Mouse (Mus musculus) E14TG2a.4 (cell line): ENCODE data around the gene Mdh1b.

Experiments
- H3K27me3 ChIP-seq: 2 replicates; pipeline ENCODE4 v1.6.1; 2014; ENCODE audit warnings: low read length, control low read depth; ENCODE audit not compliant: insufficient read depth
- H3K36me3 ChIP-seq: 2 replicates; pipeline ENCODE4 v1.6.1; 2014; ENCODE audit warnings: low read length, control low read depth; ENCODE audit not compliant: insufficient read depth
- H3K4me1 ChIP-seq: replicated peaks from 2 replicates; pipeline ENCODE4 v1.6.1; 2014; ENCODE audit warnings: low read depth, low read length, control low read depth
- H3K4me3 ChIP-seq: replicated peaks from 2 replicates; pipeline ENCODE4 v1.5.1; 2014; ENCODE audit warnings: mild to moderate bottlenecking, low read length
- H3K9me3 ChIP-seq: 2 replicates; pipeline ENCODE4 v1.6.1; 2014; ENCODE audit warnings: low read length, control low read depth
- CTCF ChIP-seq: conservative IDR thresholded peaks from 2 replicates; pipeline ENCODE4 v1.5.1; 2014; ENCODE audit warnings: low read length
- NANOG ChIP-seq: IDR thresholded peaks from 2 replicates; pipeline ENCODE4 v1.6.1; 2014; ENCODE audit warnings: borderline replicate concordance, low read length, mixed read lengths
- POU5F1 ChIP-seq: IDR thresholded peaks from 2 replicates; pipeline ENCODE4 v1.6.1; 2014; ENCODE audit warnings: low read length, borderline replicate concordance

The Mdh1b gene

GRCm38 (mm10) chr1:63730240-63730771 lies at the start of gene Mdh1b, which contains the start of gene Fastkd2:
Gene Mdh1b, minus strand, starts transcription at chr1:63730318.
Gene Fastkd2, plus strand, starts transcription at chr1:63730614.
- Histone ChIP-seq H3K9me3 (no peaks in the 10 kb centered on the region), H3K4me3 (peak within 1 kb of the TSS; percentile 94), H3K27me3 (0 out of 2 replicates have a peak, but pooled peaks cover 2% of the 10 kb centered on the region), H3K36me3 (peaks cover 26% of the 10 kb centered on the region), H3K4me1 (peaks cover 24% of the 10 kb centered on the region)
- TF ChIP-seq POU5F1 = no peak

- no peaks in the 10 kb centered on the region for H3K27me3 ChIP-seq
- TF ChIP-seq POU5F1 (no peak), CTCF (no peak), NANOG (no peak)
- H3K4me1 ChIP-seq = no peaks in the 10 kb centered on the region
- no peaks in the 10 kb centered on the region for H3K9me3 ChIP-seq
- no peaks in the 10 kb centered on the region for H3K36me3 ChIP-seq
- no peak overlapping the region for H3K4me3 ChIP-seq
Observed at GRCm38 (mm10) chr1:63776902-63777630, 46.9 kb upstream of the Mdh1b start.

- TF ChIP-seq NANOG (no peak), POU5F1 (no peak), CTCF (no peak)
- H3K4me1 ChIP-seq = no peaks in the 10 kb centered on the region
- no peaks in the 10 kb centered on the region for H3K9me3 ChIP-seq
- no peak overlapping the region for H3K4me3 ChIP-seq
- no peaks in the 10 kb centered on the region for H3K27me3 ChIP-seq
- no peaks in the 10 kb centered on the region for H3K36me3 ChIP-seq
Observed at GRCm38 (mm10) chr1:63776396-63776795, 46.3 kb upstream of the Mdh1b start.

GRCm38 (mm10) chr1:63770309-63770708 lies 40.2 kb upstream of the Mdh1b start:
- H3K4me3 ChIP-seq = no peak overlapping the region
- no peaks in the 10 kb centered on the region for H3K4me1 ChIP-seq
- peaks cover 6% of the 10 kb centered on the region; the same call in 1 of the 2 replicates for H3K27me3 ChIP-seq
- H3K36me3 ChIP-seq = no peaks in the 10 kb centered on the region
- TF ChIP-seq NANOG = no peak
- TF ChIP-seq CTCF = no peak
- TF ChIP-seq POU5F1 = no peak
- H3K9me3 ChIP-seq = no peaks in the 10 kb centered on the region

GRCm38 (mm10) chr1:63769167-63769566 lies 39.0 kb upstream of the Mdh1b start, which contains the start of gene 4933402D24Rik:
Gene 4933402D24Rik, minus strand, starts transcription at chr1:63769267.
- Histone ChIP-seq H3K4me1 (no peaks in the 10 kb centered on the region), H3K9me3 (no peaks in the 10 kb centered on the region), H3K27me3 (peaks cover 6% of the 10 kb centered on the region; the same call in 1 of the 2 replicates), H3K4me3 (no peak within 1 kb of the TSS), H3K36me3 (no peaks in the 10 kb centered on the region)
- TF ChIP-seq CTCF = no peak
- no peak for TF ChIP-seq NANOG
- TF ChIP-seq POU5F1 = no peak

- H3K27me3 ChIP-seq = peaks cover 6% of the 10 kb centered on the region; the same call in 1 of the 2 replicates
- H3K9me3 ChIP-seq = no peaks in the 10 kb centered on the region
- H3K4me3 ChIP-seq = no peak overlapping the region
- no peaks in the 10 kb centered on the region for H3K36me3 ChIP-seq
- no peak for TF ChIP-seq POU5F1
- TF ChIP-seq CTCF = no peak
- TF ChIP-seq NANOG = no peak
- no peaks in the 10 kb centered on the region for H3K4me1 ChIP-seq
Observed at GRCm38 (mm10) chr1:63768112-63768511, 38.0 kb upstream of the Mdh1b start.

- no peak for TF ChIP-seq CTCF
- TF ChIP-seq NANOG = no peak
- TF ChIP-seq POU5F1 = no peak
- H3K4me3 ChIP-seq = no peak overlapping the region
- peaks cover 6% of the 10 kb centered on the region; the same call in 1 of the 2 replicates for H3K27me3 ChIP-seq
- H3K4me1 ChIP-seq = no peaks in the 10 kb centered on the region
- no peaks in the 10 kb centered on the region for H3K9me3 ChIP-seq
- H3K36me3 ChIP-seq = no peaks in the 10 kb centered on the region
Observed at GRCm38 (mm10) chr1:63764395-63764794, 34.3 kb upstream of the Mdh1b start.

- Histone ChIP-seq H3K4me1 (no peaks in the 10 kb centered on the region), H3K9me3 (no peaks in the 10 kb centered on the region), H3K27me3 (peaks cover 6% of the 10 kb centered on the region; the same call in 1 of the 2 replicates), H3K36me3 (no peaks in the 10 kb centered on the region), H3K4me3 (no peak overlapping the region)
- TF ChIP-seq CTCF (no peak), POU5F1 (no peak), NANOG (no peak)
Observed at GRCm38 (mm10) chr1:63763881-63764386, 33.8 kb upstream of the Mdh1b start.

- Histone ChIP-seq H3K9me3 (no peaks in the 10 kb centered on the region), H3K27me3 (peaks cover 1% of the 10 kb centered on the region; the same call in 1 of the 2 replicates), H3K4me3 (no peak overlapping the region), H3K4me1 (no peaks in the 10 kb centered on the region), H3K36me3 (no peaks in the 10 kb centered on the region)
- TF ChIP-seq POU5F1 (no peak), NANOG (no peak), CTCF (no peak)
Observed at GRCm38 (mm10) chr1:63763212-63763694, 33.1 kb upstream of the Mdh1b start.
